Mouse (Mus musculus): ENCODE results near the gene Tldc2. TPM values are rescaled to one million over a fixed set of nuclear protein-coding genes. Genes with fewer than 3 reads are reported as not detected.

Tldc2 gene
- polyA plus RNA-seq (2016; fragmentation: Nextera tagmentation; extraction: Ambion mirVana), result not detected in 2 replicates

DNA sequence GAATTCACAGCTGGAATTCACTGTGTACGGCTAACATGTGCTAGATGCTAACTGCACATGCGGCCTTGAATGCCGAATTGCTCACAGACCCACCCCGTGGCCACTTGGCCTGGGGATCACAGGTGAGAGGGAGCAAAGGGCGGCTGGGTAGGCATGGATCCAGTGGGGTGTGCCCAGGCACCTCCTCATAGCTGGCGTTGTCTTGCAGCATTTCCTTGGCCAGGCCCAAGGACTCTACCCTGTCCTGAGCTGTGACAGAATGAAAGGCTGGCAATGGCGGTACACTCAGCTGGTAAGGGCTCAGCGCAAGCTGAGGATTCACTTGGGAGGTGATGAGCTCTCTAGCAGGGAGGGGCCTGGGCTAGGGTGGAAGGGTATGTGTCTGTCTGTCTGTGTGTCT is at the start of gene Tldc2:
Tldc2 (plus strand) TSS at position 260 of the 400 bp plus-strand sequence.
- peaks cover 3% of the 10 kb centered on the region; the same call in 1 of the 2 replicates for H3K27me3 ChIP-seq
- peaks cover 9% of the 10 kb centered on the region; the same call in 1 of the 2 replicates for H3K4me1 ChIP-seq
- H3K4me3 ChIP-seq (replicated peaks), result no peak within 1 kb of the TSS
- H3K4me2 ChIP-seq, result no peak within 1 kb of the TSS
- no peaks in the 10 kb centered on the region for H3K9me3 ChIP-seq
- ATAC-seq (ENCODE audit: low FRiP score), result no peak
- 87% methylated on average over 8 of the region's 8 CpGs for WGBS
- H3K9ac ChIP-seq, result no peak within 1 kb of the TSS
- no peak within 1 kb of the TSS for H3K27ac ChIP-seq
- no peaks in the 10 kb centered on the region for H3K36me3 ChIP-seq (replicated peaks)

DNA sequence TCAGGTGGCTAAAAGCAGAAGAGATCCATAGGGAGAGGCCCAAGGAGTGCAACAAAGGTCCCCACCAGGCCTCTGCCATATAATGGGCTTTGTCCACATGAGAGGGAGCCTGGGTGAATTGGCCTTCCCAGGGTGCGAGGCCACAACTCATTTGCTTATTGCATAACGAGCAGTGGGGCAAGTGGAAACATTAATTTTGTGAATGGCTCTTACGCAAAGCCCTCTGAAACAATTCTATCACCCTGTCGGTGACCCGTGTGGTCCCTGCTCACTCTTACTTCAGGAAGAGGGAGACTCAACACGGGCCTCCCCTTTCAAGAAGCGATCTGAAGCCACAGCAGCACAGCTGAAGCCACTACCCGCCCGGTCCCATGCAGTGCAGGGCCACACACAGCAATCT is 49.6 kb upstream of the Tldc2 start:
- no peak for ATAC-seq (ENCODE audit: low FRiP score)
- no peak overlapping the region for H3K4me2 ChIP-seq
- peak overlapping the region; percentile 31; the same call in 1 of the 2 replicates for H3K27ac ChIP-seq
- H3K36me3 ChIP-seq (replicated peaks), result peaks cover 90% of the 10 kb centered on the region
- no peaks in the 10 kb centered on the region; the same call in 1 of the 2 replicates for H3K4me1 ChIP-seq
- 42% methylated on average over 9 of the region's 9 CpGs for WGBS
- no peaks in the 10 kb centered on the region for H3K27me3 ChIP-seq
- no peak overlapping the region for H3K4me3 ChIP-seq (replicated peaks)
- no peaks in the 10 kb centered on the region for H3K9me3 ChIP-seq
- no peak overlapping the region for H3K9ac ChIP-seq

DNA sequence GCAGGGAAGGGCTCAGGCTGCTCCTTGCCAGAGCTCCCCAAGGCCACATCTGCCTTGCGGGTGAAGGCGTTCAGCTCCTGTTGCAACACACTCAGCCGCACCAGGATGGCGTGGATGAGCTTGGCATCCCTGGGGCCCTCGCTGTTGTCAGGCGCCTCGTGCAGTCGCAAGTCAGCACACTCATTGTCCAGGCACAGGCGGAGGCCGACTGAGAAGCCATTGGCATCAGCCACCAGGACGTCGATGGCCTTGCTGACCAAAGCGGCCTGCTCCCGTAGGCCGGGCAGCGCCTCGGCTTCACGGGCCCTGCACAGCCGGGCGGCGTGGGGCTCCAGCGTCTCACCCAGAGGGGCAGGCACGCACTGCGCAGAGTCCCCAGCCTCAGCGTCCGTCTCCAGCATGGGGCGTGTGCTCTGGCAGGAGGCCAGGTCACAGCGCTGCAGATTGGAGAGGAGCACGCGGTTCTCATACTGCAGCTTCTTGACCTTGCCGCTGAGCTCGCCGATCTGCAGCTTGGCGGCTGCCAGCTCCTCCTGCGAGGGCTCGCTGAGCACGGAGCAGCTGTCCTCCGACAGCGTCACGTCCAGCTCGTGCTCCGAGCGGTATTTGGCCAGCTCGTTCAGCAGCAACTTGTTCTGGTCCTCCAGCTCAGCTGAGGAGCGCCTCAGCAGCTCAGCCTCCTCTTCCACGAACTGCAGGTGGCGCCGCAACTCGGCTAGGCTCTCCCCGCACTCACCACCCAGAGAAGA is 46.8 kb upstream of the Tldc2 start:
- Histone ChIP-seq H3K4me1 (no peaks in the 10 kb centered on the region; the same call in 1 of the 2 replicates), H3K4me3 (replicated peaks) (no peak overlapping the region), H3K27me3 (no peaks in the 10 kb centered on the region), H3K27ac (no peak overlapping the region), H3K4me2 (no peak overlapping the region), H3K9me3 (no peaks in the 10 kb centered on the region), H3K9ac (no peak overlapping the region), H3K36me3 (replicated peaks) (peaks cover 88% of the 10 kb centered on the region)
- WGBS, result 92% methylated on average over 50 of the region's 50 CpGs
- ATAC-seq (ENCODE audit: low FRiP score), result 0 out of 2 replicates have a peak, but pooled peaks have one; percentile 36

DNA sequence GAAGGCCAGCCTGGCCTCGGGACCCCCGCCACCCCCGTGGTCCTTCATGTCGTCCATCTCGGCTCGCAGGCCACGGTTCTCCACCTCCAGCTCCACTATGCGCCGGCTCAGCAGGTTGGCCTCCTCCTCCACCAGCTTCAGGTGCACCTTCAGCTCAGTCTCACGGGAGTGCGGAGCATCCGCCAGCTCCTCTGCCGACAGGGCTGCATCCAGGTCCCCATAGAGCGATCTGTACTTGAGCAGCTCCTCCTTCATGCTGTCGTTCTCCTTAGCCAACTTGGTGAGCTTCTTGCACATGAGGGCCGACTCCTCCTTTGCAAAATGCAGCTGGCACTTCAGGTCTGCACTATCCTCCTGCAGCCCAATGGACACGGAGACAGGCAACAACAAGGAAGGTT is 46.2 kb upstream of the Tldc2 start:
- Histone ChIP-seq H3K9ac (no peak overlapping the region), H3K36me3 (replicated peaks) (peaks cover 89% of the 10 kb centered on the region)
- ATAC-seq (ENCODE audit: low FRiP score), result no peak

DNA sequence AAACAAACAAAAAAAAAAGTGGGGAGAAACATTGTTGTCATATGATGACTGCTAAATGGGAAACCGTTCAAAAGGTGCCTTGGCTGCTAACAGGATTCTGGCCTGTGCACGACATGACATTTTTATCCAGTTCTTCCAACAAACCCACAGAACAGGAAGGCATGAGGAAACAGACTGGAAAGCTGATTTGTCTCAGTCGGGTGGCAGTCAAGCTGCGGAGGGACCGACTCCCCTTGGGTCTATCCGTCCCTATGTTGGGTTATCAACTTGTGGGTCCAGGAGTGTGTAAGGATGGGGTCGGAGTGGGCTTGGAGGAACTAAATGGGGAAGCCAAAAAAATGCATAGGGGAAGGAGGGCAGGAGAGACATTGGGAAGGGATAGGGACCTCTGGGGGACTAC is 45.4 kb upstream of the Tldc2 start:
- 93% methylated on average over 7 of the region's 7 CpGs for WGBS

More for the DNA sequence above, 46.2 kb upstream of the Tldc2 start:
- Histone ChIP-seq H3K27me3 (no peaks in the 10 kb centered on the region), H3K27ac (no peak overlapping the region), H3K4me2 (no peak overlapping the region), H3K4me3 (replicated peaks) (no peak overlapping the region), H3K9me3 (no peaks in the 10 kb centered on the region), H3K4me1 (no peaks in the 10 kb centered on the region; the same call in 1 of the 2 replicates)
- 80% methylated on average over 17 of the region's 17 CpGs for WGBS

DNA sequence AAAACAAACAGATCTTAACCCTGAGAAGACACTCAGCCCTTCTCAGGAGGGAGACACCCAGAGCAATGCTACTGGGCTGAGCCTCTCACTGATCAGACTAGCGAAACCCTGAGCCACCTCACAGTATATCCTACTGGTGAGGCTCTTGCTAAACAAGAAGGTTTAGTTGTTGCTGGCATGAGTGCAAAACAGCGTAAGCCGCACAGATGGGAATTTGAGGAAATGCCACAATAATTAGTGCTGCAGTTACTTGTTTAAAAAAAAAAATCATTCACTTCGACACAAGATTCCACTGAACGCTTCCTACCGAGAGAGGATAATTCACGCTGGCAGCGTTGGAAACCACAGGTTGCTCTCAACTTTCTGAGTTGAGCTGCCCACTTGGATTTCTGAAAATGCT is 43.3 kb upstream of the Tldc2 start:
- H3K27ac ChIP-seq, result no peak overlapping the region
- H3K9ac ChIP-seq, result no peak overlapping the region
- H3K36me3 ChIP-seq (replicated peaks), result peaks cover 80% of the 10 kb centered on the region
- H3K4me1 ChIP-seq, result peaks cover 6% of the 10 kb centered on the region; the same call in 1 of the 2 replicates
- ATAC-seq (ENCODE audit: low FRiP score), result no peak
- no peaks in the 10 kb centered on the region for H3K9me3 ChIP-seq
- no peaks in the 10 kb centered on the region for H3K27me3 ChIP-seq
- no peak overlapping the region for H3K4me3 ChIP-seq (replicated peaks)
- 93% methylated on average over 8 of the region's 8 CpGs for WGBS
- no peak overlapping the region for H3K4me2 ChIP-seq

More for the DNA sequence above, 45.4 kb upstream of the Tldc2 start:
- Histone ChIP-seq H3K4me1 (no peaks in the 10 kb centered on the region; the same call in 1 of the 2 replicates), H3K27me3 (no peaks in the 10 kb centered on the region), H3K4me3 (replicated peaks) (no peak overlapping the region), H3K4me2 (no peak overlapping the region), H3K9ac (no peak overlapping the region), H3K9me3 (no peaks in the 10 kb centered on the region), H3K36me3 (replicated peaks) (peaks cover 90% of the 10 kb centered on the region), H3K27ac (no peak overlapping the region)
- ATAC-seq (ENCODE audit: low FRiP score), result no peak

DNA sequence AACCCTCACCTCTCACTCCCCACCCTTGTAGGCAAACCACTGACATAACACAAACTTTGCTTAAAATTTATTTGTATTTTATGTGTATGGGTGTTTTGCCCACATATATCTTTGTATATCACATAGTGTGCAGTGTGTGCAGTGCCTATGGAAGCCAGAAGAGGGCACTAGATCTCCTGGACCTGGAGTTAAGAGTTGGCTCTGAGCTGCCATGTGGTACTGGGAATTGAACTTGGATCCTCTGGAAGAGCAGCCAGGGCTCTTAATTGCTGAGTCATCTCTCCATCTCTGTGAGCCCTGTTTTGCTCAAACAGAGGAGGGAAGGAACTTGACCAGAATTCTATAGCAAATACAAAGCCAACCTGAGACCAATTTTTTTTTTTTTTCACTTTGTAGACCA is 42.9 kb upstream of the Tldc2 start:
- no peak overlapping the region for H3K4me3 ChIP-seq (replicated peaks)
- no peak overlapping the region for H3K9ac ChIP-seq
- no peak for ATAC-seq (ENCODE audit: low FRiP score)
- no peak overlapping the region for H3K27ac ChIP-seq
- H3K4me2 ChIP-seq, result no peak overlapping the region
- peaks cover 10% of the 10 kb centered on the region for H3K4me1 ChIP-seq
- no peaks in the 10 kb centered on the region for H3K9me3 ChIP-seq
- H3K27me3 ChIP-seq, result no peaks in the 10 kb centered on the region
- peaks cover 76% of the 10 kb centered on the region for H3K36me3 ChIP-seq (replicated peaks)

DNA sequence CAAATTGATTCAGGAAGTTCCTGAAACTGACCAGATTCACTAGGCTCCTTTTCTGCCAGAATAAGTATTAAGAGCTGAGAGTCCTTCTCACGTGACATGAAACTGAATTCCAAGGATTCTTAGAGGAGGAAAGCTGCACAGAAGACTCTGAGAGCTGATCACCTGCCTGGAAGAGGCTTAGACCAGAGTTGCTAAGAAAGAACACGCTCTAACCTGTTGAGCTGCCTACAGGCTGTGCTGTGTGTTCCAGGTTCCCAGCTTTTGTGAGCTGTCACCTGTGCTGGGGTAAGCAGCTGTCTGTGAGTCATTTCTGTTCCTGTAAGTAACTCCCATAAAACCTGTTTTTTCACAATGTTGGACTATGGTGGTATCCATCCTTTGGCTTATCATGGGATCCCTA is 40.9 kb upstream of the Tldc2 start:
- Histone ChIP-seq H3K27ac (no peak overlapping the region), H3K9me3 (no peaks in the 10 kb centered on the region), H3K4me3 (replicated peaks) (no peak overlapping the region), H3K9ac (no peak overlapping the region), H3K4me1 (peaks cover 30% of the 10 kb centered on the region), H3K36me3 (replicated peaks) (peaks cover 66% of the 10 kb centered on the region), H3K27me3 (no peaks in the 10 kb centered on the region), H3K4me2 (no peak overlapping the region)
- ATAC-seq (ENCODE audit: low FRiP score), result no peak
- WGBS, result 96% methylated on average over 2 of the region's 2 CpGs

DNA sequence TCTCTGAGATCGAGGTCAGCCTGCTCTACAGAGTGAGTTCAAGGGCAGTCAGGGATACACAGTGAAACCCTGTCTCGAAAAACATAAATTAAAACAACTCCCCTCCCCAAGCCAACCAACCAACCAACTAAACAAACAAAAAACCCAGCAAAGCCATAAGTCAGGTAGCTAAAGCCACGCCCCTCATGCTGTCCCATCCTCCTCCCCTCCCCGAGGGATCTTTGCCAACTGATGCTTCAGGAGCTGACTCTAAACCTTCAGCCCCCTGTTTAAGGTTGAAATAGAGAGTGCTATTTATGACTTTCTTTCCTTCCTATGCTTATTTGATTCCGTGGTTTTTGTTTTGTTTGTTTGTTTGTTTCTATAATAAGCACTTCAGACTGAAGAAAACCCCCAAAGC is 39.9 kb upstream of the Tldc2 start:
- ATAC-seq (ENCODE audit: low FRiP score), result no peak
- Histone ChIP-seq H3K4me3 (replicated peaks) (no peak overlapping the region), H3K36me3 (replicated peaks) (peaks cover 64% of the 10 kb centered on the region), H3K9me3 (no peaks in the 10 kb centered on the region), H3K9ac (no peak overlapping the region), H3K27me3 (no peaks in the 10 kb centered on the region), H3K4me2 (no peak overlapping the region), H3K27ac (no peak overlapping the region), H3K4me1 (peaks cover 33% of the 10 kb centered on the region)
- 95% methylated on average over 5 of the region's 5 CpGs for WGBS

DNA sequence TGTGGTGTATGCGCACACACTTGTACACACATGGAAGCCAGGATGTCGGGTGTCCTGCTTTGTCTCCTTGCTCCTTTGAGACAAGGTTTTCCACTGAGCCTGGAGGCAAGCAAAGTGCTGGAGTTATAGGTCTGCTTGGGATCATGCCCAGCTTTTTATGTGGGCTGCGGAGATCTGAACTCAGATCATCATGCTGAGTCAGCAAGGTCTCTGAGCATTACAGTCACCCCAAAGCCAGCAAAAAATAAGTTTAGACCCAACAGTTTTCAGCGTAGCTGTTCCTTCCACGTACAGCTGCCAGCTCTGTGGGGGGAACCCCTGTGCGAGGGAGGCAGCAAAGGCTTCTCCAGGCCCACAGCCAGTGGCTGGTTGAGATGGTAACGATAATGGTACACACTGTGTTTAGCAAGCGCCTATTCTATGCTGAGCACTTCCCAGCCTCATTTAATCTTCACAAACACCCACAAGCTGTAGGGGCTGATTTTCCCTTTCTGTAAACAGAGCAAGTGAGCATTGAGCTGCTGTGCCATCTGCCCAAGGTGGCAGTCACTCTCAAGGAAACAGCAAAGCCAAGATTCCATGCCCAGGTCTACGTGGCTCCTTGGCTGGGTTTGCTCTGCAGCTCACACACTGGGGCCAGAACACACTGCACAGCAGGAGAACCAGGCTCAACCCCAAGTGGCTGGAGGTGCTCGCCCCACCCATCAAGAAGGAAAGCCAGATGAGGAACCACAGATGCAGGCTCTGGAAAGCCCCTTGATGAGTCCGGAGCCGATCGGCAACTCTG is 38.3 kb upstream of the Tldc2 start:
- WGBS, result 85% methylated on average over 13 of the region's 13 CpGs
- Histone ChIP-seq H3K27ac (peak overlapping the region; percentile 91), H3K4me3 (replicated peaks) (no peak overlapping the region), H3K9me3 (no peaks in the 10 kb centered on the region), H3K27me3 (no peaks in the 10 kb centered on the region), H3K4me2 (no peak overlapping the region), H3K36me3 (replicated peaks) (peaks cover 71% of the 10 kb centered on the region), H3K4me1 (peaks cover 33% of the 10 kb centered on the region), H3K9ac (no peak overlapping the region)
- ATAC-seq (ENCODE audit: low FRiP score), result no peak

DNA sequence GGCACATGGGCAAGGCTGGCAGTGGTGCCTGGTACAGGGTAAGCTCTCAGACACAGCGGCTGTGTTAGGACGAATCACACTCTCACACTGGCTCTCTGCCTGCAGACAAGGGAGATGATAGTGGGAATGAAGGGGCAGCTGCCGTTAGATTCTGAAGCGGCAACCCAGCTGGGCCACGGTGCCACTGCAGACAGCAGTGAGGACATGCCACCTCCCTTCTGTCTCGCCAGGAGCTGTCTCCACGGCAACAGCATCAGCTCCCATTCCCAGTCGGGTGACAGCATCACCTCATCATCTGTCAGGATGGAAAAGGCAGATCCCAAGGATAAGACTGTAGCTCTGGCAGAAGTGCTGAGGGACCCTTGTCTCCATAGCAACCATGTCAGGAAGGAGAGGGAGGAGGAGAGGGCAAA is 37.0 kb upstream of the Tldc2 start:
- Histone ChIP-seq H3K9ac (0 out of 2 replicates have a peak overlapping the region, but pooled peaks have one; percentile 12), H3K9me3 (no peaks in the 10 kb centered on the region), H3K4me1 (peaks cover 35% of the 10 kb centered on the region), H3K4me3 (replicated peaks) (no peak overlapping the region), H3K4me2 (peak overlapping the region; percentile 25), H3K36me3 (replicated peaks) (peaks cover 72% of the 10 kb centered on the region), H3K27ac (peak overlapping the region; percentile 91), H3K27me3 (no peaks in the 10 kb centered on the region)
- ATAC-seq (ENCODE audit: low FRiP score), result peak; percentile 91
- 49% methylated on average over 8 of the region's 8 CpGs for WGBS

DNA sequence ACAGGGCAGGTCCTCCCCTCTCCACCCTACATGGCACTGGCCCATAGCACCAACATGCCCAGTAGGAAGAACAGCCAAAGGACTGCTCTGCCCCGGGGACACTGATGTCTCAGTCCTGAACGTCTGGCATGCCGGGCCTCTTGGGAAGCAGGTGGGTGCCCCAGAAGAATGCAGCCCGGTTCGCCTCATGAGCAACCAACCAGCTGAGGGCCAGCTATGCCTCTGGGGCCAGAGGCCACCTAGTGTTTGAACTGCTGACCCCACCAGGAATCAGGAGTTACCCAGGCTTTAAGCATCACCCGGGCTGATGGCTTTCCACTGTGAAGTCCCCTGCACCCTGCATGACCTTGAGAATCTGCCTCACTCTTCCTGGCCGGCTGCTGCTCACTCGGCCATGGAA is 34.4 kb upstream of the Tldc2 start:
- no peak overlapping the region for H3K9ac ChIP-seq
- no peak overlapping the region for H3K4me3 ChIP-seq (replicated peaks)
- H3K4me2 ChIP-seq, result no peak overlapping the region
- H3K27ac ChIP-seq, result no peak overlapping the region
- H3K4me1 ChIP-seq, result peaks cover 39% of the 10 kb centered on the region
- WGBS, result 92% methylated on average over 8 of the region's 8 CpGs
- peaks cover 69% of the 10 kb centered on the region for H3K36me3 ChIP-seq (replicated peaks)
- H3K27me3 ChIP-seq, result no peaks in the 10 kb centered on the region
- no peaks in the 10 kb centered on the region for H3K9me3 ChIP-seq
- no peak for ATAC-seq (ENCODE audit: low FRiP score)
